Mouse (Mus musculus): Measurements from ENCODE around the gene Capn15. TPM values are rescaled to one million over a fixed set of nuclear protein-coding genes. Genes with fewer than 3 reads are reported as not detected.

The Capn15 gene
- total and polyA plus RNA-seq, 2 experiments from 2014 or later, result 6.0 to 7.4 TPM

- DNase-seq (ENCODE audit: low spot score), result no peak
- 59% methylated on average over 7 of the region's 7 CpGs for WGBS
- H3K9ac ChIP-seq (replicated peaks; ENCODE audit: low read depth, low read length), result no peak overlapping the region
- no peaks in the 10 kb centered on the region for H3K27me3 ChIP-seq (ENCODE audit: control insufficient read depth, insufficient read depth, low read length)
- H3K4me3 ChIP-seq (ENCODE audit: low read depth, low read length), result no peak overlapping the region
- no peak overlapping the region; the same call in 1 of the 2 replicates for H3K27ac ChIP-seq (ENCODE audit: low read depth)
- peaks cover 18% of the 10 kb centered on the region; the same call in 1 of the 2 replicates for H3K36me3 ChIP-seq (replicated peaks; ENCODE audit: control insufficient read depth, insufficient read depth, low read length)
- no peak overlapping the region for H3K4me2 ChIP-seq (ENCODE audit: low read depth, low read length)
- no peaks in the 10 kb centered on the region for H3K9me3 ChIP-seq (replicated peaks; ENCODE audit: control insufficient read depth, low read length)
- peaks cover 4% of the 10 kb centered on the region; the same call in 1 of the 2 replicates for H3K4me1 ChIP-seq (ENCODE audit: control insufficient read depth, insufficient read depth)
- TF ChIP-seq CTCF (IDR thresholded peaks at IDR 0.05; ENCODE audit: low read depth), result no peak
- no peak for TF ChIP-seq EP300 (IDR thresholded peaks at IDR 0.05; ENCODE audit: low read depth)
- ATAC-seq (ENCODE audit: insufficient read depth, low read depth), result no peak
These were observed 23.2 kb upstream of the Capn15 start for GRCm38 (mm10) chr17:26008787-26009186.

- H3K36me3 ChIP-seq (replicated peaks; ENCODE audit: control insufficient read depth, insufficient read depth, low read length), result peaks cover 17% of the 10 kb centered on the region; the same call in 1 of the 2 replicates
- ATAC-seq (ENCODE audit: insufficient read depth, low read depth) (no peak), DNase-seq (ENCODE audit: low spot score) (no peak)
- H3K4me1 ChIP-seq (ENCODE audit: control insufficient read depth, insufficient read depth), result peaks cover 4% of the 10 kb centered on the region; the same call in 1 of the 2 replicates
- no peak overlapping the region for H3K4me2 ChIP-seq (ENCODE audit: low read depth, low read length)
- no peaks in the 10 kb centered on the region for H3K9me3 ChIP-seq (replicated peaks; ENCODE audit: control insufficient read depth, low read length)
- H3K4me3 ChIP-seq (ENCODE audit: low read depth, low read length), result no peak overlapping the region
- H3K27ac ChIP-seq (ENCODE audit: low read depth), result peak overlapping the region; percentile 55
- H3K27me3 ChIP-seq (ENCODE audit: control insufficient read depth, insufficient read depth, low read length), result no peaks in the 10 kb centered on the region
- TF ChIP-seq EP300 (IDR thresholded peaks at IDR 0.05; ENCODE audit: low read depth) (no peak), CTCF (IDR thresholded peaks at IDR 0.05; ENCODE audit: low read depth) (no peak)
- H3K9ac ChIP-seq (replicated peaks; ENCODE audit: low read depth, low read length), result no peak overlapping the region
These were observed 22.7 kb upstream of the Capn15 start for GRCm38 (mm10) chr17:26008331-26008730.

DNA sequence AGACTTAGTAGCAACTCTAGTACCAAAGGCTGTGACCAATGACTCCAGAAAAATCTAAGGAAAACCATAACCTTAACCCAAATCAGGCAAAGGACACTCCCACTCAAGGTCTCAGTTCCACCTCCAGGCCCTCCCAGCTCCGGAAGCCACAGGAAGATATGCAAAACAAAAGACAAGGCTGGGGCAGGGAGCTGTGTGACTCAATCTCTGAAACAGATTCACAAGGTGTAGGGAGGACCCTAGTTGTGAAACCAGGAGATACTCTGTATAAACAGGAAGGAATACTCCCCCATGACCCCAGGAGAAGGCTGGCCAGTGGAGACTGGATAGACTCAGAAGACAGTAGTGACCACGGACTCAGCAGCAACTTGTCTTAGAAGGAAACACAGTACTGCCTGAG lies 22.1 kb upstream of the Capn15 start:
- 35% methylated on average over 2 of the region's 2 CpGs for WGBS

DNA sequence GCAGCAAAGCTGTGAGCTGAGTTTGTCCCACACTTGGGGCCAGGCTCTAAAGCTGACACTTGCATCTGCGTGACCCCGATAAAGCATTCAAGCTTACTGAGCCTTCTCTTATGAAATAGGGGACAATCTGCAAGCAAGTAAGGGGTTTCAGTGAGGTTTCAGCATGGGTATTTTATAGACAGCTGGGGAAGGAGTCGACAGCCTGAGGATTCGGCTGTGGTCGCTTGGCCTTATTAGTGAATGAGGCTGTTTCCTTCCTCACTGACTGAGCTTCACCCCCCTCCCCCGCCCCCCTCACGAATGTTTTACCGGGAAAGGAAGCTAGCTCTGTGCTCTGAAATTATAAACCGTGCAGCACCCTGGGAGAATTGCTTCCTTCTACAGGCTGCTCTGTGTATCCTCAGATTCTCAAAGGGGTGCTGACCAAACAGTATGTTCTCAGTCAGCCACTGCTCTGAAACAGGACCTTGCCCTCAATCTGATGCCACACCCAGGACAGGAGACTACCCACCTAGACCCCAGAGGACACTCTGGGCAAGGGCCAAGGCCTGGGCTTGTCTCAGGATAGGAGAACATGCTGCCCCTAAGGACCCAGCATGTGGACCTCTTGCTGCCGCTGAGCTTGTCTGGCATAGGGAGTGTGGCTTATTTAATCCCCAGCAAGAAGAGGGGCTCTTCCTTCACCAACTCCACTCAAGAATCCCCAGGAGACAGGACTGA lies 20.3 kb upstream of the Capn15 start:
- Histone ChIP-seq H3K4me2 (ENCODE audit: low read depth, low read length) (no peak overlapping the region), H3K4me1 (ENCODE audit: control insufficient read depth, insufficient read depth) (no peaks in the 10 kb centered on the region), H3K27me3 (ENCODE audit: control insufficient read depth, insufficient read depth, low read length) (no peaks in the 10 kb centered on the region), H3K4me3 (ENCODE audit: low read depth, low read length) (no peak overlapping the region), H3K9me3 (replicated peaks; ENCODE audit: control insufficient read depth, low read length) (no peaks in the 10 kb centered on the region), H3K36me3 (replicated peaks; ENCODE audit: control insufficient read depth, insufficient read depth, low read length) (peaks cover 21% of the 10 kb centered on the region), H3K9ac (replicated peaks; ENCODE audit: low read depth, low read length) (no peak overlapping the region), H3K27ac (ENCODE audit: low read depth) (no peak overlapping the region)
- DNase-seq (ENCODE audit: low spot score) (peak; percentile 25), ATAC-seq (ENCODE audit: insufficient read depth, low read depth) (no peak)
- WGBS, result 73% methylated on average over 10 of the region's 10 CpGs
- TF ChIP-seq CTCF (IDR thresholded peaks at IDR 0.05; ENCODE audit: low read depth) (no peak), EP300 (IDR thresholded peaks at IDR 0.05; ENCODE audit: low read depth) (no peak)

More for the DNA sequence above, 22.1 kb upstream of the Capn15 start:
- Histone ChIP-seq H3K4me1 (ENCODE audit: control insufficient read depth, insufficient read depth) (peaks cover 4% of the 10 kb centered on the region; the same call in 1 of the 2 replicates), H3K27me3 (ENCODE audit: control insufficient read depth, insufficient read depth, low read length) (no peaks in the 10 kb centered on the region), H3K4me2 (ENCODE audit: low read depth, low read length) (no peak overlapping the region), H3K9me3 (replicated peaks; ENCODE audit: control insufficient read depth, low read length) (no peaks in the 10 kb centered on the region), H3K27ac (ENCODE audit: low read depth) (peak overlapping the region; percentile 55; the same call in 1 of the 2 replicates), H3K36me3 (replicated peaks; ENCODE audit: control insufficient read depth, insufficient read depth, low read length) (peaks cover 17% of the 10 kb centered on the region), H3K9ac (replicated peaks; ENCODE audit: low read depth, low read length) (no peak overlapping the region), H3K4me3 (ENCODE audit: low read depth, low read length) (no peak overlapping the region)
- DNase-seq (ENCODE audit: low spot score) (peak; percentile 22), ATAC-seq (ENCODE audit: insufficient read depth, low read depth) (no peak)
- no peak for TF ChIP-seq EP300 (IDR thresholded peaks at IDR 0.05; ENCODE audit: low read depth)
- no peak for TF ChIP-seq CTCF (IDR thresholded peaks at IDR 0.05; ENCODE audit: low read depth)

DNA sequence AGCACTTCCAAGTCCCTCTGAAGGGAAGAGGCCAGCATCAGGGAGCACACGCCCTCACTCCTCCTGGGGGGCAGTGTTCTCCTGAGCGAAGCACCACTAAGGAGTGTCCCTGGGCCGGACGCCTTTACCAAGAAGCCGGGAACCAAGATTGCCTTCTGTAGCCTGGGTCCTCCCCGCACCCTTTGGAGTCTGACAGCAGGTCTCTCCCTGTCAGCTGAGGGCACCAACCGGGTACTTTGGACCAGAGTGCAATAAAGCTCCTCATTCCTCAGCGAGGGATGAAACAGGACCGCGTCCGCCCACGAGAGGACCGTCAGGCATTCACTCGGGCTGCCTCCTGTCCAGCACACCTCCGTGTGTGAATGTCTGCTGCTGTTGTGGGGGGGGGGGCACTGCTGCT lies 19.1 kb upstream of the Capn15 start:
- Histone ChIP-seq H3K27me3 (ENCODE audit: control insufficient read depth, insufficient read depth, low read length) (no peaks in the 10 kb centered on the region), H3K4me1 (ENCODE audit: control insufficient read depth, insufficient read depth) (no peaks in the 10 kb centered on the region), H3K4me3 (ENCODE audit: low read depth, low read length) (no peak overlapping the region), H3K9me3 (replicated peaks; ENCODE audit: control insufficient read depth, low read length) (no peaks in the 10 kb centered on the region), H3K9ac (replicated peaks; ENCODE audit: low read depth, low read length) (no peak overlapping the region), H3K4me2 (ENCODE audit: low read depth, low read length) (no peak overlapping the region), H3K27ac (ENCODE audit: low read depth) (no peak overlapping the region), H3K36me3 (replicated peaks; ENCODE audit: control insufficient read depth, insufficient read depth, low read length) (peaks cover 19% of the 10 kb centered on the region)
- WGBS, result 82% methylated on average over 15 of the region's 15 CpGs
- TF ChIP-seq CTCF (IDR thresholded peaks at IDR 0.05; ENCODE audit: low read depth) (no peak), EP300 (IDR thresholded peaks at IDR 0.05; ENCODE audit: low read depth) (no peak)
- no peak for ATAC-seq (ENCODE audit: insufficient read depth, low read depth)
- DNase-seq (ENCODE audit: low spot score), result no peak
